Mouse (Mus musculus): Measurements from ENCODE around the gene Pfkm. TPM values are rescaled to one million over a fixed set of nuclear protein-coding genes. Genes with fewer than 3 reads are reported as not detected.

Pfkm gene
- total and polyA plus RNA-seq, 3 experiments = 23.5 to 37.9 (median 29.6) TPM

DNA sequence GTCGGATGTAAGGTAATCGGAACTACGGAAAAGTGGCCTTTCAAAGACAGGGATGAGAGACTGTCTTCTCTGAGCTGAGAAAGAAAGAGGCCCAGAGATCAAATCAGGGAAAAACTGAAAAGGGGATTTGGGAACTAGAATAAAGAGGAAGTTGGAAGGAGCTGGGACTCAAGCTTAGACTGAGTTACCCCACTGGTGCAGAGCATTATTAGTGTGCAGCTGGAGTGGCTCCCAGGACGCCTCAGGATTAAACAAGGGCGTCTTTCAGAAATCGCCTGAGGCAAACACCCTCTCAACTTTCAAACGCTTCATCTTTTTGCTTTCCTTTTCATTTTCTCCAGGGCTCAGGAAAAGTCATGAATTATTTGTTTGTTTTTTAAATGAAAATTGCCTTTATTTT, 60.5 kb downstream of the Pfkm start:
- dilution Hi-C loops (cut with MboI; ENCODE audit: extremely low pct_ligation_motif_present, extremely low pct_unique_long_range_greater_than_20kb, low sequenced_read_pairs) = no loop called here
- Histone ChIP-seq H3K27me3 (replicated peaks) (peaks cover 4% of the 10 kb centered on the region), H3K9me3 (replicated peaks; ENCODE audit: low read length) (peaks cover 3% of the 10 kb centered on the region), H3K4me3 (replicated peaks in 1 of 3; ENCODE audit: low read depth in 2 of 3, low read length in 2 of 3, poor library complexity in 1 of 3) (no peak overlapping the region), H3K36me3 (replicated peaks in 1 of 2; ENCODE audit: control insufficient read depth in 1 of 2, insufficient read depth in 1 of 2, low read length in 1 of 2) (no peaks in the 10 kb centered on the region), H3K4me1 (ENCODE audit: control insufficient read depth in 1 of 2, insufficient read depth in 2 of 2) (peaks cover 8 to 29% of the 10 kb centered on the region in 2 experiments; a peak in 3 of 4 replicates), H3K27ac (ENCODE audit: insufficient read depth, low read depth) (no peak overlapping the region), H3K79me2 (replicated peaks; ENCODE audit: control insufficient read depth, extremely low read depth, insufficient read depth, poor library complexity, severe bottlenecking) (no peaks in the 10 kb centered on the region), H3K9ac (ENCODE audit: insufficient read depth, low read depth) (no peak overlapping the region), H3K4me2 (ENCODE audit: insufficient read depth, low read depth, poor library complexity, severe bottlenecking) (no peak overlapping the region)
- in situ Hi-C loops (cut with MboI; ENCODE audit: low pct_ligation_motif_present, low pct_unique_long_range_greater_than_20kb, low sequenced_read_pairs) = loop anchor here (5.0 to 25.0 kb wide), 3 partner anchors 61 to 291 kb away; partner anchors contain the start of genes Pfkm, Senp1 and Tmem106c
- DNase-seq (ENCODE audit: extremely low read depth) = no peak
- TF ChIP-seq IRF4 (IDR thresholded peaks at IDR 0.05; ENCODE audit: low read depth, low read length) = no peak
- TF ChIP-seq MAFK (IDR thresholded peaks at IDR 0.05; ENCODE audit: insufficient replicate concordance, low read length) = no peak
- no peak for TF ChIP-seq CTCF (conservative IDR thresholded peaks at IDR 0.05 in 1 of 2, IDR thresholded peaks at IDR 0.05 in 1 of 2; ENCODE audit: low read depth in 2 of 2, low read length in 2 of 2)
- no peak for TF ChIP-seq NELFE (IDR thresholded peaks at IDR 0.05; ENCODE audit: low read depth, low read length)
- TF ChIP-seq PAX5 (IDR thresholded peaks at IDR 0.05; ENCODE audit: low read length) = no peak
- no peak for TF ChIP-seq MAZ (IDR thresholded peaks at IDR 0.05; ENCODE audit: low read depth, low read length)
- TF ChIP-seq CHD2 (IDR thresholded peaks at IDR 0.05; ENCODE audit: low read length) = no peak
- no peak for TF ChIP-seq ETS1 (conservative IDR thresholded peaks at IDR 0.05; ENCODE audit: low read depth, low read length)
- TF ChIP-seq KAT2A (IDR thresholded peaks at IDR 0.05; ENCODE audit: insufficient replicate concordance, low read length) = no peak
- no peak for TF ChIP-seq ZMIZ1 (IDR thresholded peaks at IDR 0.05; ENCODE audit: low read depth, low read length)
- no peak for TF ChIP-seq RCOR1 (conservative IDR thresholded peaks at IDR 0.05; ENCODE audit: low read depth, low read length)
- TF ChIP-seq BHLHE40 (IDR thresholded peaks at IDR 0.05; ENCODE audit: low read depth, low read length) = no peak
- no peak for TF ChIP-seq GABPA (IDR thresholded peaks at IDR 0.05; ENCODE audit: insufficient replicate concordance, low read depth, low read length)
- TF ChIP-seq ELF1 (IDR thresholded peaks at IDR 0.05; ENCODE audit: low read depth, low read length) = no peak
- TF ChIP-seq TBP (conservative IDR thresholded peaks at IDR 0.05; ENCODE audit: low read depth, low read length) = no peak
- TF ChIP-seq POLR2AphosphoS2 (IDR thresholded peaks at IDR 0.05; ENCODE audit: low read depth, low read length) = no peak
- no peak for TF ChIP-seq JUND (conservative IDR thresholded peaks at IDR 0.05; ENCODE audit: low read depth, low read length)

DNA sequence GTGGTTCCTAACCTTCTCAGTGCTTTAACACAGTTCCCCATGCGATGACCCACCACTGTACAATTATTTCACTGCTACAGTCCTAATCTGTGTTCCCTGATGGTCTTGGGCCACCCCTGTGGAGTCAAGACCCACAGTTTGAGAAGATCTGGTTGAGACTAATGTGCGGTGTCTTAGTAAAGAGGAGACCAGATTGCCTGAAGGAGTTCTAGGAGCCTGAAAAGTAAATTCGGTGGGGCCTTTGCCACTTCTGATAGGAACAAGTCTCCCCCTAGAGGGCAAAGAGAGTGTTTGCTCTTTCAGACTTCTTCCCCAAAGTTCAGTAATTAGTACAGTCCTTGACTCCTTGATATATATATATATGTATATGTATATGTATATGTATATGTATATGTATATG, 61.2 kb downstream of the Pfkm start:
- peaks cover 4% of the 10 kb centered on the region for H3K27me3 ChIP-seq (replicated peaks)
- H3K79me2 ChIP-seq (replicated peaks; ENCODE audit: control insufficient read depth, extremely low read depth, insufficient read depth, poor library complexity, severe bottlenecking) = no peaks in the 10 kb centered on the region
- in situ Hi-C loops (cut with MboI; ENCODE audit: low pct_ligation_motif_present, low pct_unique_long_range_greater_than_20kb, low sequenced_read_pairs) (loop anchor here (5.0 to 25.0 kb wide), 3 partner anchors 61 to 291 kb away; partner anchors contain the start of genes Pfkm, Senp1 and Tmem106c), dilution Hi-C loops (cut with MboI; ENCODE audit: extremely low pct_ligation_motif_present, extremely low pct_unique_long_range_greater_than_20kb, low sequenced_read_pairs) (no loop called here)
- no peak overlapping the region for H3K4me3 ChIP-seq (replicated peaks in 1 of 3; ENCODE audit: low read depth in 2 of 3, low read length in 2 of 3, poor library complexity in 1 of 3)
- 0 out of 2 replicates have a peak, but pooled peaks have one; percentile 11 for TF ChIP-seq BHLHE40 (IDR thresholded peaks at IDR 0.05; ENCODE audit: low read depth, low read length)
- TF ChIP-seq PAX5 (IDR thresholded peaks at IDR 0.05; ENCODE audit: low read length) = no peak
- TF ChIP-seq CTCF (conservative IDR thresholded peaks at IDR 0.05 in 1 of 2, IDR thresholded peaks at IDR 0.05 in 1 of 2; ENCODE audit: low read depth in 2 of 2, low read length in 2 of 2) = peak; percentile 62 to 87
- TF ChIP-seq IRF4 (IDR thresholded peaks at IDR 0.05; ENCODE audit: low read depth, low read length) = peak; percentile 16; the same call in 1 of the 2 replicates
- TF ChIP-seq RAD21 (IDR thresholded peaks at IDR 0.05; ENCODE audit: low read depth, low read length) = peak; percentile 91
- no peak for TF ChIP-seq ZNF384 (IDR thresholded peaks at IDR 0.05; ENCODE audit: low read depth, low read length)
- TF ChIP-seq ZMIZ1 (IDR thresholded peaks at IDR 0.05; ENCODE audit: low read depth, low read length) = no peak
- TF ChIP-seq SIN3A (IDR thresholded peaks at IDR 0.05; ENCODE audit: low read length) = peak; percentile 69; the same call in 1 of the 2 replicates
- 0 out of 2 replicates have a peak, but pooled peaks have one; percentile 40 for TF ChIP-seq JUND (conservative IDR thresholded peaks at IDR 0.05; ENCODE audit: low read depth, low read length)
- 0 out of 2 replicates have a peak, but pooled peaks have one; percentile 14 for TF ChIP-seq MEF2A (IDR thresholded peaks at IDR 0.05; ENCODE audit: borderline replicate concordance, low read depth, low read length)
- 0 out of 2 replicates have a peak, but pooled peaks have one; percentile 45 for TF ChIP-seq MYC (IDR thresholded peaks at IDR 0.05; ENCODE audit: low read depth, low read length)
- TF ChIP-seq SMC3 (IDR thresholded peaks at IDR 0.05; ENCODE audit: low read depth, low read length) = peak; percentile 78
- no peak for TF ChIP-seq USF1 (IDR thresholded peaks at IDR 0.05; ENCODE audit: low read depth, low read length)
- no peak for TF ChIP-seq JUN (IDR thresholded peaks at IDR 0.05; ENCODE audit: insufficient read depth, low read depth, low read length)
- TF ChIP-seq HCFC1 (IDR thresholded peaks at IDR 0.05; ENCODE audit: low read depth, low read length) = peak; percentile 40; the same call in 1 of the 2 replicates
- TF ChIP-seq ZC3H11A (IDR thresholded peaks at IDR 0.05; ENCODE audit: low read depth, low read length) = peak; percentile 26; the same call in 1 of the 2 replicates
- no peak for TF ChIP-seq E2F4 (IDR thresholded peaks at IDR 0.05; ENCODE audit: insufficient replicate concordance, low read depth, low read length)
- no peak for TF ChIP-seq POLR2A (IDR thresholded peaks at IDR 0.05; ENCODE audit: low read depth, low read length)
- TF ChIP-seq USF2 (conservative IDR thresholded peaks at IDR 0.05; ENCODE audit: low read depth, low read length) = no peak
- no peak for TF ChIP-seq TBP (conservative IDR thresholded peaks at IDR 0.05; ENCODE audit: low read depth, low read length)
- TF ChIP-seq ZKSCAN1 (IDR thresholded peaks at IDR 0.05; ENCODE audit: borderline replicate concordance, low read depth, low read length) = no peak
- no peak for TF ChIP-seq ELF1 (IDR thresholded peaks at IDR 0.05; ENCODE audit: low read depth, low read length)
- H3K36me3 ChIP-seq (replicated peaks in 1 of 2; ENCODE audit: control insufficient read depth in 1 of 2, insufficient read depth in 1 of 2, low read length in 1 of 2) = no peaks in the 10 kb centered on the region
- H3K27ac ChIP-seq (ENCODE audit: insufficient read depth, low read depth) = no peak overlapping the region
- no peak overlapping the region for H3K9ac ChIP-seq (ENCODE audit: insufficient read depth, low read depth)
- peaks cover 8 to 29% of the 10 kb centered on the region in 2 experiments; a peak in 3 of 4 replicates for H3K4me1 ChIP-seq (ENCODE audit: control insufficient read depth in 1 of 2, insufficient read depth in 2 of 2)
- H3K4me2 ChIP-seq (ENCODE audit: insufficient read depth, low read depth, poor library complexity, severe bottlenecking) = no peak overlapping the region
- H3K9me3 ChIP-seq (replicated peaks; ENCODE audit: low read length) = no peaks in the 10 kb centered on the region
- peak; percentile 83 for DNase-seq (ENCODE audit: extremely low read depth)

Data from CH12.LX (cell line).